Comparison of ENCODE assay signal across 8 mouse cellular contexts in the genomic region with DNA sequence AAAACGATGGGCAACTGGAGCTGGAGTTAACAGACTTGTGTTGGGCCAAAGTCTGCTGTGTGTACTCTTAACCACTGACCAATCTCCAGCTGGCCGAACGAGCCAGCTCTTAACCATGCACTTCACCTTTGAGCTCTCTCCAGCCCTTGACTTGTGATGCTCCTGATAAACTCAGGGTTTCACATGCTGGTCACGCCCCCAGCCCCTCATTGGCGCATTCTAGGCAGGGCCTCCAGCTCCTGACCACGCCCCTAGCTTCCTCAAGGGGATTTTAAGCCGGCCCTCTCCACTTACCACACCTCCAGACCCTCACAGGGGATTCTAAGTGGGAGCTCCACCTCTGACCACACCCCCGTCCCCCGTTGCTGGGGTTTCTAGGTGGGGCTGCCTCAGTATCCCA. TPM values are rescaled to one million over a fixed set of nuclear protein-coding genes. Genes with fewer than 3 reads are reported as not detected.
DNase-seq lines count a peak whose midpoint lies in the region; ATAC-seq and TF ChIP-seq lines count a peak whose summit lies in the region.

No protein-coding gene starts in this region.

- DNase-seq in forebrain, embryonic 10.5 days (ENCODE audit: extremely low spot score, low spot score): peak; percentile 85
- DNase-seq in ES-E14 (ENCODE audit: low read depth, low spot score): peak; percentile 91
- DNase-seq in kidney, postnatal 4 days: peak; percentile 83 to 90
- DNase-seq in frontal cortex, postnatal 14 days (ENCODE audit: low spot score in 2 of 2): no peak
- no peak for DNase-seq in left cerebral cortex, postnatal 36 days (ENCODE audit: low spot score in 2 of 2)

- intact Hi-C loops in left cerebral cortex, postnatal 36 days (cut with DNase I): no loop called here

- H3K4me2 ChIP-seq in forebrain, embryonic 15.5 days (replicated peaks): no peak overlapping the region
- H3K4me2 ChIP-seq in forebrain, embryonic 13.5 days: no peak overlapping the region
- H3K4me2 ChIP-seq in midbrain, embryonic 13.5 days (replicated peaks): no peak overlapping the region

- H3K4me3 ChIP-seq in forebrain, embryonic 10.5 days: peak overlapping the region; percentile 16; the same call in 1 of the 2 replicates
- no peak overlapping the region for H3K4me3 ChIP-seq in forebrain, embryonic 15.5 days
- H3K4me3 ChIP-seq in ES-E14 (ENCODE audit: insufficient read depth in 1 of 2, low read depth in 1 of 2, low read length in 2 of 2, poor library complexity in 1 of 2, severe bottlenecking in 1 of 2): no peak overlapping the region
- H3K4me3 ChIP-seq in forebrain, embryonic 13.5 days: peak overlapping the region; percentile 10; the same call in 1 of the 2 replicates
- no peak overlapping the region for H3K4me3 ChIP-seq in midbrain, embryonic 13.5 days (replicated peaks)

- in situ Hi-C loops in ES-E14 (cut with MboI; ENCODE audit: low sequenced_read_pairs in 2 of 2, unreplicated experiment in 2 of 2): no loop called here

- peaks cover 39% of the 10 kb centered on the region for H3K27me3 ChIP-seq in forebrain, embryonic 10.5 days (ENCODE audit: poor library complexity, severe bottlenecking)
- H3K27me3 ChIP-seq in forebrain, embryonic 15.5 days: peaks cover 18% of the 10 kb centered on the region
- H3K27me3 ChIP-seq in forebrain, embryonic 13.5 days: peaks cover 28% of the 10 kb centered on the region
- peaks cover 32% of the 10 kb centered on the region for H3K27me3 ChIP-seq in midbrain, embryonic 13.5 days

- no peak overlapping the region for H3K27ac ChIP-seq in forebrain, embryonic 10.5 days
- H3K27ac ChIP-seq in forebrain, embryonic 15.5 days (replicated peaks): no peak overlapping the region
- no peak overlapping the region for H3K27ac ChIP-seq in ES-E14 (ENCODE audit: insufficient read depth, low read depth, low read length, poor library complexity, severe bottlenecking)
- no peak overlapping the region for H3K27ac ChIP-seq in forebrain, embryonic 13.5 days
- 0 out of 2 replicates have a peak overlapping the region, but pooled peaks have one; percentile 14 for H3K27ac ChIP-seq in midbrain, embryonic 13.5 days

- H3K9ac ChIP-seq in forebrain, embryonic 15.5 days (replicated peaks): no peak overlapping the region
- H3K9ac ChIP-seq in ES-E14 (ENCODE audit: insufficient read depth, low read depth, low read length, poor library complexity, severe bottlenecking): no peak overlapping the region
- no peak overlapping the region for H3K9ac ChIP-seq in forebrain, embryonic 13.5 days
- H3K9ac ChIP-seq in midbrain, embryonic 13.5 days (replicated peaks): no peak overlapping the region

- peaks cover 78% of the 10 kb centered on the region for H3K4me1 ChIP-seq in forebrain, embryonic 10.5 days
- H3K4me1 ChIP-seq in forebrain, embryonic 15.5 days: peaks cover 19% of the 10 kb centered on the region
- peaks cover 0 to 24% of the 10 kb centered on the region in 2 experiments; a peak in 1 of 4 replicates for H3K4me1 ChIP-seq in ES-E14 (ENCODE audit: control insufficient read depth in 2 of 2, insufficient read depth in 2 of 2, low read length in 2 of 2, poor library complexity in 1 of 2)
- peaks cover 45% of the 10 kb centered on the region for H3K4me1 ChIP-seq in forebrain, embryonic 13.5 days
- H3K4me1 ChIP-seq in midbrain, embryonic 13.5 days (replicated peaks): peaks cover 58% of the 10 kb centered on the region

- peaks cover 18% of the 10 kb centered on the region for H3K9me3 ChIP-seq in forebrain, embryonic 10.5 days
- no peaks in the 10 kb centered on the region for H3K9me3 ChIP-seq in forebrain, embryonic 15.5 days
- no peaks in the 10 kb centered on the region for H3K9me3 ChIP-seq in ES-E14 (ENCODE audit: control insufficient read depth, insufficient read depth, low read depth, low read length)
- no peaks in the 10 kb centered on the region for H3K9me3 ChIP-seq in forebrain, embryonic 13.5 days (replicated peaks)
- no peaks in the 10 kb centered on the region for H3K9me3 ChIP-seq in midbrain, embryonic 13.5 days

- peaks cover 50% of the 10 kb centered on the region for H3K36me3 ChIP-seq in forebrain, embryonic 10.5 days (replicated peaks)
- H3K36me3 ChIP-seq in forebrain, embryonic 15.5 days: peaks cover 22% of the 10 kb centered on the region
- H3K36me3 ChIP-seq in ES-E14 (ENCODE audit: control insufficient read depth, insufficient read depth, low read length, poor library complexity, severe bottlenecking): peaks cover 22% of the 10 kb centered on the region
- peaks cover 35% of the 10 kb centered on the region for H3K36me3 ChIP-seq in forebrain, embryonic 13.5 days (ENCODE audit: poor library complexity, severe bottlenecking)
- H3K36me3 ChIP-seq in midbrain, embryonic 13.5 days: peaks cover 25% of the 10 kb centered on the region

- 3% methylated on average over 9 of the region's 9 CpGs for WGBS in forebrain, embryonic 10.5 days
- WGBS in forebrain, embryonic 15.5 days: 4% methylated on average over 9 of the region's 9 CpGs
- WGBS in forebrain, embryonic 13.5 days: 3% methylated on average over 9 of the region's 9 CpGs
- 3% methylated on average over 9 of the region's 9 CpGs for WGBS in midbrain, embryonic 13.5 days

- ATAC-seq in forebrain, embryonic 15.5 days (replicated peaks): no peak
- no peak for ATAC-seq in forebrain, embryonic 13.5 days
- ATAC-seq in midbrain, embryonic 13.5 days: no peak

TF ChIP-seq in ES-E14, 5 proteins besides CTCF, POLR2A, EP300 and RAD21:
- TF ChIP-seq ZC3H11A (IDR thresholded peaks at IDR 0.05; ENCODE audit: borderline replicate concordance, low read depth, low read length): no peak
- TF ChIP-seq CHD2 (IDR thresholded peaks at IDR 0.05; ENCODE audit: low read depth, low read length): peak; percentile 8; the same call in 1 of the 2 replicates
- no peak for TF ChIP-seq ZNF384 (IDR thresholded peaks at IDR 0.05; ENCODE audit: low read depth, low read length)
- TF ChIP-seq MAFK (IDR thresholded peaks at IDR 0.05; ENCODE audit: insufficient read depth, low read depth, low read length): no peak

RNA-seq across cellular contexts. Expression of a gene that starts 4.7 kb away (rescaled TPM):
- 2,273 and 2,281 TPM in 2 replicates for polyA plus RNA-seq in forebrain, embryonic 10.5 days (2016; fragmentation: Nextera tagmentation; extraction: Ambion mirVana)
- 1,419 and 1,463 TPM in 2 replicates for polyA plus RNA-seq in forebrain, embryonic 15.5 days (2015; fragmentation: Nextera tagmentation; extraction: Ambion mirVana)
- total RNA-seq in ES-E14 (2012; rRNA removed): 823 and 1,116 TPM in 2 replicates
- polyA plus RNA-seq in forebrain, embryonic 13.5 days (2015; fragmentation: Nextera tagmentation; extraction: Ambion mirVana): 1,581 and 1,699 TPM in 2 replicates
- 1,319 and 1,425 TPM in 2 replicates for polyA plus RNA-seq in midbrain, embryonic 13.5 days (2015; fragmentation: Nextera tagmentation; extraction: Ambion mirVana)
- 100 to 1,000 TPM; 507 to 583 TPM for total RNA-seq in left cerebral cortex, postnatal 36 days (2021)

RNA-seq across cellular contexts. Expression of a gene that starts 12.7 kb away (rescaled TPM):
- polyA plus RNA-seq in forebrain, embryonic 10.5 days (2016; fragmentation: Nextera tagmentation; extraction: Ambion mirVana): 1.5 and 2.0 TPM in 2 replicates
- 4.4 and 5.5 TPM in 2 replicates for polyA plus RNA-seq in forebrain, embryonic 15.5 days (2015; fragmentation: Nextera tagmentation; extraction: Ambion mirVana)
- 2.4 and 6.9 TPM in 2 replicates for total RNA-seq in ES-E14 (2012; rRNA removed)
- polyA plus RNA-seq in forebrain, embryonic 13.5 days (2015; fragmentation: Nextera tagmentation; extraction: Ambion mirVana): 1.7 and 2.0 TPM in 2 replicates
- polyA plus RNA-seq in midbrain, embryonic 13.5 days (2015; fragmentation: Nextera tagmentation; extraction: Ambion mirVana): 1.5 and 1.9 TPM in 2 replicates
- 10 to 100 TPM; 38.5 to 46.7 TPM for total RNA-seq in left cerebral cortex, postnatal 36 days (2021)

RNA-seq across cellular contexts. Expression of a gene that starts 17.8 kb away (rescaled TPM):
- polyA plus RNA-seq in forebrain, embryonic 10.5 days (2016; fragmentation: Nextera tagmentation; extraction: Ambion mirVana): 0.40 and 0.65 TPM in 2 replicates
- 0.31 TPM in 1 of 2 replicates, not detected in the other for polyA plus RNA-seq in forebrain, embryonic 15.5 days (2015; fragmentation: Nextera tagmentation; extraction: Ambion mirVana)
- 0.67 and 1.0 TPM in 2 replicates for total RNA-seq in ES-E14 (2012; rRNA removed)
- 0.26 TPM in 1 of 2 replicates, not detected in the other for polyA plus RNA-seq in forebrain, embryonic 13.5 days (2015; fragmentation: Nextera tagmentation; extraction: Ambion mirVana)
- polyA plus RNA-seq in midbrain, embryonic 13.5 days (2015; fragmentation: Nextera tagmentation; extraction: Ambion mirVana): 0.28 and 0.43 TPM in 2 replicates
- total RNA-seq in left cerebral cortex, postnatal 36 days (2021): 1 to 10 TPM; 5.5 to 5.6 TPM

RNA-seq across cellular contexts. Expression of a gene that starts 23.9 kb away (rescaled TPM):
- polyA plus RNA-seq in forebrain, embryonic 10.5 days (2016; fragmentation: Nextera tagmentation; extraction: Ambion mirVana): 351 and 360 TPM in 2 replicates
- 268 and 279 TPM in 2 replicates for polyA plus RNA-seq in forebrain, embryonic 15.5 days (2015; fragmentation: Nextera tagmentation; extraction: Ambion mirVana)
- 385 and 464 TPM in 2 replicates for total RNA-seq in ES-E14 (2012; rRNA removed)
- polyA plus RNA-seq in forebrain, embryonic 13.5 days (2015; fragmentation: Nextera tagmentation; extraction: Ambion mirVana): 291 and 325 TPM in 2 replicates
- 249 and 254 TPM in 2 replicates for polyA plus RNA-seq in midbrain, embryonic 13.5 days (2015; fragmentation: Nextera tagmentation; extraction: Ambion mirVana)
- 10 to 100 TPM; 34.2 to 44.0 TPM for total RNA-seq in left cerebral cortex, postnatal 36 days (2021)

RNA-seq across cellular contexts. Expression of a gene that starts 23.9 kb away (rescaled TPM):
- 43.9 and 44.9 TPM in 2 replicates for polyA plus RNA-seq in forebrain, embryonic 10.5 days (2016; fragmentation: Nextera tagmentation; extraction: Ambion mirVana)
- polyA plus RNA-seq in forebrain, embryonic 15.5 days (2015; fragmentation: Nextera tagmentation; extraction: Ambion mirVana): 58.7 and 61.0 TPM in 2 replicates
- total RNA-seq in ES-E14 (2012; rRNA removed): 38.9 and 66.1 TPM in 2 replicates
- 40.1 and 45.3 TPM in 2 replicates for polyA plus RNA-seq in forebrain, embryonic 13.5 days (2015; fragmentation: Nextera tagmentation; extraction: Ambion mirVana)
- 56.9 and 61.1 TPM in 2 replicates for polyA plus RNA-seq in midbrain, embryonic 13.5 days (2015; fragmentation: Nextera tagmentation; extraction: Ambion mirVana)
- total RNA-seq in left cerebral cortex, postnatal 36 days (2021): 10 to 100 TPM; 53.2 to 66.1 TPM

Comparison
In these comparisons a context has a peak if more than half of its experiments do, and no peak if none do; other contexts are left out.
1. H3K4me3 ChIP-seq: peak in forebrain, embryonic 10.5 days (single experiment) and forebrain, embryonic 13.5 days (single experiment); none in forebrain, embryonic 15.5 days (single experiment), ES-E14 (0 of 2) and midbrain, embryonic 13.5 days (single experiment).
2. DNase-seq: peak in forebrain, embryonic 10.5 days (single experiment), ES-E14 (single experiment) and kidney, postnatal 4 days (2 of 2); none in frontal cortex, postnatal 14 days (0 of 2) and left cerebral cortex, postnatal 36 days (0 of 2).